Mouse (Mus musculus) telencephalon, adult 2 months (tissue): ENCODE data around the gene Wasf2.

Experiments used
- DNase-seq: peaks from one replicate; pipeline ENCODE4 v3.0.0-alpha.2; 2011; ENCODE audit warnings: low read depth, low spot score

Wasf2 gene

DNA sequence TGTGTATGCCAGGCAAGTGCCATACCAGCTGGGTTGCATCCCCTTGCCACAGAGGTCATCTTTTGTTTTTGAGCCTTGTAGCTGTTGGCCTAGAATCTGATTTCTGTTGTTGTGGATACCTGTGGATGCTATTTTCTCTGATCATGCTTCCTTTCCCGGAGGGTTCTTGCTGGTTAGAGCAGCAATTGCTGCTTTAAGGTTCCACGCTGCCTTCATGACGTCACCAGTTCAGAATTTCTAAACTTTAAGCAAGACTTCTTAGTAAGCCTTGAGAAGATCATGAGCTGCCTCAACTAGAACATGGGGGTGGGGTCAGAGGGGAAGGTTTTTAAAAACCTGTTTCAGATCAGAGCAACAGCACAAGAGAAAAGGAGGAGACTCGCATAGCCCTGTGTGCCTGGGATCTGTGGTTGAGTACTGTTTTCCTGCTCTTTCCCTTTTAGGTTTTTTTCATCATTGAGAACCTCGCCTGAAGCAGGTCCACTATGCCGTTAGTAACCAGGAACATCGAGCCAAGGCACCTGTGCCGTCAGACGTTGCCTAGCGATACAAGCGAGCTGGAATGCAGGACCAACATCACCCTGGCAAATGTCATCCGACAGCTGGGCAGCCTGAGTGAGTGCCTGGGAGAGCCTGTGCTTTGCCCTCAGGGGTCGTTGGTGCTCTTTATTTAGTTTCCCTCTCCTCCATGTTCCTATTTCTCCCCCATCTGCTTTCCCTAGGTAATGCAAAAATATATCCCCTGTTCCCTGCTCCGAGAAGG, 45.9 kb downstream of the Wasf2 start:
- DNase-seq, result no peak

DNA sequence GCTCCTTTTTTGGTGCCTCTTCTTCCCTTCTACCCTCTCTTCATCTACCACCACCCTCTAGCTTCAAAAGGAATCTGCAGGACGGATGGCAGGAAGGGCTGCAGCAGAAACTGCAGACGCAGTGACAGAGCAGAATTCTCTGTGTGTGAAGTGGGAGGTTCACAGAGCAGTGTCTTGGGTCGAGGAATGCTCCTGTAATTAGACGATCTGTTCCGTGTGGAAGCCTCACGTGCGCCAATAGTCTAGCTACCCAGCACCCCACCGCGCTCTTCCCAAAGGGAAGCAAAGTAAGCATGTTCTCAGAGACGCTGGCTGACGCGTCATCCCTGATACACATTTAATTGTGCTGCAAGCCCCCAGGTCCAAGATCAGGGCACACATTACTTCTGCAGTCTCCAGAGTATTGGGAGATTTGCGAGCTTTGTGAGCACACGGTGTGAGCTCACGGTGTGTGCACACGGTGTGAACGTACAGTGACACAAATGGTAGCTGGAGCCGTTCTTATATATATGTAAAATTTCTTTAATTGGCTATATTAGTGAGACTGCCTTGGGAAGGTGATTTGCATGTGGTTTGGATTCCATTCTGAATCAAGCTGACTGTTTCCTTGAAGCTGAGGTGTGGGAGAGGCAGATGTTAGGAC, 46.6 kb downstream of the Wasf2 start:
- DNase-seq, result peak; percentile 61

DNA sequence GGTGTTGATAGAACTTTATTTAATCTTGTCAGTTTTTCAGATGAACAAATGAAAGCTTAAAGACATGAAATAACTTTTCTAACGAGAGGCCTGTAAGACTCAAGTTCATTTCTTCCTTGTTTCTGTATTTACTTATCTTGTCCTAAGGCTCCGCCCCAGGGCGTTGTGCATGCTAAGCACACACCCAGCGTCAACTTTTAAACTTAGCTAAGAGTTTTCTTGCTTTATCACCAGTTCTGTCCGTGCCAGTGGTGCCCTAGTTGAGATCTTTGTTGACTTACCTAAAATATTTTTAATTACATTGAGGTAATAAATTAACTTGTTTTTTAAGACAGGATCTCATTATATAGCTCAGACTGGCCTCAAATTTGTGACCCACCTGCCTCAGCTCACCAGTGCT, 48.0 kb downstream of the Wasf2 start:
- no peak for DNase-seq

DNA sequence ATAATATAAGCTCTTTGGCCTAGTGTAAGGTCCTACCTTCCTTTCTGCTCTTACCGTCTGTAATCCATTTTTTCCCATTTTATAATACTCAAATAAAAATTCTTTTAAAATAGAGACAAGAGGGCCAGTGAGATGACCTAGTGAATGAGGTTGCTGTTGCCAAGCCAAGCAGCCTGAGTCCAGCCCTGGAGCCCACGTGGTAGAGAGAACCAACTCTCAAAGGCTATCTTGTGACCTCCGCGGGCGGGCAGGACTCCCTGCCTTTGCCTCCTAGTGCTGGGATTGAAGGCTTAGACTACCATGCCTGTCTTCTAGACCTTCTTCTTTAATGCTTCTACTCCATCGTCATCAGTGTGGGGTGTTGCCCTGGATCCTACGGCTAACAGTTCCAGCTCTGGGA, 49.0 kb downstream of the Wasf2 start:
- DNase-seq, result no peak

DNA sequence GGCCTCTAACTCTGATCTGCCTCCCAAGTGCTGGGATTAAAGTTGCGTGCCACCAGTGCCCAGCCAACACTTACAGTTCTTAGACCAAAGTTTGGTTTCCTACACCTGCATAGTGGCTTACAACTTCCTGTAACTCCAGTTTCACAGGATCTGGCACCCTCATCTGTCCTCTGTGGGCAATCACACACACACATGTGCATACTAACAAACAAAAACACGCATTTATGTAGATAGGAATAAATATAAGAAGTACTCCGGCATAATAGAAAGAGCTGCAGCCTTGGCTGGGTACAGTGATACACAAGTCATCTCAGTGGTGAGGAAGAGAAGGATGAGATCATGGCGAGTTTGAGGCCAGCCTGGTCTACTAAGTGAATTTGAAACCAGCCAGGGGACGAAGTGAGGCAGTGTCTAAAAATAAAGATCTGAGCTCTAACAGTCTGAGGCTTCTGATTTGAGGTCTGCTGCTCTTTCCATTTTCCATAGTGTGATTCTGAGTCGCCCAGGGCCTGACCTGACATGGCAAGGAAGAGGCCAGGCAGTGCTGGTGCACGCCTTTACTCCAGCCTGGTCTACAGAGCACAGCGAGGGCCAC, 52.2 kb downstream of the Wasf2 start:
- DNase-seq, result no peak

DNA sequence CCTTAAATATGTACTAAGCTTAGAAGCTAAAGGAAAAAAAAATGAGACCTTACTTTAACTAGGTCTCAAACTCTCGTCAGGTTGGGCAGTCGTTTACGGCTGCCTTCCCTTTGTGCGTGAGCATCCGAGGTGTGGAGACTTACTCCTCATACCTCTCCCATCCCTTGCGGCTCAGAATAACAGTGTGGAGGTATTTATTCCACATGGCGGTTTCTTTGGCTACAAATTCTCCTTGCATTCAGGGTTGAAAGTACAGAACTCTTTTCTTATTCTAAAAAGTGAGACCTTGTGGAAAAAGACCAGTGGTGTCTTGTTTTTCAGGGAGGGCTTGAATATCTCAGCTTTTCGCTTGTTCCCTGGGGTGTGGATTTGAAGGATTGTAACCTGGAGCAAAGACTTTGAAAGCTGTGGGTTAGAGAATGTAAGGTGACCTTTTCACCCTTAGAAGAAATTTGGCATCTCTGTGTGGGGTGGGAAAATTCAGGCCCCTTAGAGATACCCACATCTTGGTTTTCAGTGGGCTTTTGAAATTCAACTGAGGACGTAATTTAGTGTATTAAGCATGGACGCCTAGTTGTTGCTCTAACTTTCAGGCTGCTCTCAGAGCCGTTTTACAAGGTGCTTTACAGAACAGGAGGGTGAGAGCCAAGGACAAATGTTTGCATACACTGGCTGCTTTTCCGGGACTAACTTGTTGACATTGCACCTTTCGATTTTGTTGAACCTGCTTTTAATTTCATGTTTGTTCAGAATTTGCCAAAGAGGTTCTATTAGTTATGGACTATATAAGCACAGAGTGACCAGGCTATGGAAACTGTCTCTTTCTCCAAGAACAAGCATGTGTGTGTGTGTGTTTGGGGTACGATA, 54.0 kb downstream of the Wasf2 start:
- DNase-seq, result no peak

DNA sequence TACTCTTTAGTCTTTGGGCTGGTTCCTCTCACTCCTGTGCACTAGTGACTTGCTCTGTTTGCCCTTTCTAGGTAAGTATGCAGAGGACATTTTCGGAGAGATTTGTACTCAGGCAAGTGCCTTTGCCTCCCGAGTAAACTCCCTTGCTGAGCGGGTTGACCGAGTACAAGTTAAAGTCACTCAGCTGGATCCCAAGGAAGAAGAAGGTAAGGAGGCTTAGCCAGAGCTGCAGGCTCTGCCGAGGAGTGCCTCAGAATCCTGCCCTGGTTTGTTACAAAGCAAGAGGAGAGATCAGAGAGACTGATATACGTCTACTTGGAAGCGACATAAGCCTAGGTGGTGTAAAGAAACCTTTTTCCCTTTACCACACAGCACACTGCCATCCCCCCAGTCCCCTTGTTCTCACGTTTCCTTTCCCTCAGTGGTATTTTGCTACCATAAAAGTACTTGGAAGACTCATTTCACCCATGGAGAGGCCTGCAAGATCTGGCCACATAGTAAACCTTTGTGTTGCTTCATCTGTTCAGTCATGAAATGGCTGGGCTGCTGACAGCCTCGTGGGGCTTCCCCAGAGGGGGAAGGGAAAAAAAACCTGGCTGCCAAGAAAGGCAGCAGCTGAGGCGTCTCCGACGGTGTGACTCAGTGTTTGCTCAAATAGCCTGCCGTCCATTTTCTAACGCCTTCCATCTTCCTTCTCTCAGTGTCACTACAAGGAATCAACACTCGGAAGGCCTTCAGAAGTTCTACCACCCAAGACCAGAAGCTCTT, 54.8 kb downstream of the Wasf2 start:
- DNase-seq, result no peak

DNA sequence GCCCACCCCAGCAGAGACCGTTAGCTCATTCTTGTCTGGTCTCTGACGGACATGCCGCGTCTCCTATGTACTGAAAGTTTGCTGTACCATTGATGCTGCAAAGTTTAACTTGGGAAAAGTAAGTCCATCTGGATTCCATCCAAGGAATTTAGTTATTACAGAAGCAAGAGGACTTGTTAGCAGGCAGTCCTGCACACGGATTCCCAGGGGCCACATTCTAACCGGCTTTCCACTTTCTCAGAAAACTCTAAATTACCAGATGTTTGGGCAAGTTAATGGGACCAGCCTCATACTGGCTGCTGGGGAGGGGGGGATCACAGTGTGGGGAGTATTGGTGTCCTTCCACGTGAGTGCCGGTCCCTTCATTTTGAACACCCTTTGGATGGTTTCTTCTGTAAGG, 55.6 kb downstream of the Wasf2 start:
- no peak for DNase-seq

DNA sequence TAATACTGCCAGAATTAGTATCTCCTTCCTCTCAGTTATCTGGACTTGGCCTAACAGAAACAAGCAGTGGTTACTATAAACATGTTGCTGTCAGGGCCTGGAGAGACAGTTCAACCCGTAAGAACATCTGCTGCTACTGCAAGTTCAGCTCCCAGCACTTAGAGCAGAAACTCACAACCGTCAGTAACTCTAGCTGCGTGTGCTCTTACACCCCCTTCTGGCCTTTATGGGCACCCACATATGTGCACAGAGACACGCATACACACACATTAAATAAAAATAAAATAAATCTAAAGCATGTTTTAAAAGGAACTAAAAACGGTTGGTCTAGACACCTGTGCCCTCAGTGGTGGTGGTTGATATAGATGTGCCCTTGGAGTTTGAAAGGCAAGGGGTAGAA, 56.6 kb downstream of the Wasf2 start:
- DNase-seq, result no peak

DNA sequence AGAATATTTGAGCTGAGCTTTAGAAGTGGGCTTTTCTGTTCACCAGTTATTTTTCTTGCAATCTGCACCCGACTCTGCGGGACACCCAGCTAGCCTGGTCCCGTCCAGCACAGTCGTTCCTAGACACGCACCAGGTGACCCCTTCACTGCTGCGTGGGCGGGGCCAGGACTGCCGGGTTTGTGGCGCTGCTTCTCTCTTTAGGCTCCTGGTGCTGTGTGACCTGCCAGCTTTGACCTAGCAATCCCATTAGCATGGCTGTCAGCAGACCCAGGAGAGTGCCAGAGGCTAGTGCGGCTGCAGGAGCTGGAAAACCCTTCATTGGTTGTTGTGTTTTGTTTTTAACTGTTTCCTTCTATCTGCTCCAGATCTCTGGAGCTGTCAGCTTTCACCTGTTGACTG, 59.1 kb downstream of the Wasf2 start:
- no peak for DNase-seq

DNA sequence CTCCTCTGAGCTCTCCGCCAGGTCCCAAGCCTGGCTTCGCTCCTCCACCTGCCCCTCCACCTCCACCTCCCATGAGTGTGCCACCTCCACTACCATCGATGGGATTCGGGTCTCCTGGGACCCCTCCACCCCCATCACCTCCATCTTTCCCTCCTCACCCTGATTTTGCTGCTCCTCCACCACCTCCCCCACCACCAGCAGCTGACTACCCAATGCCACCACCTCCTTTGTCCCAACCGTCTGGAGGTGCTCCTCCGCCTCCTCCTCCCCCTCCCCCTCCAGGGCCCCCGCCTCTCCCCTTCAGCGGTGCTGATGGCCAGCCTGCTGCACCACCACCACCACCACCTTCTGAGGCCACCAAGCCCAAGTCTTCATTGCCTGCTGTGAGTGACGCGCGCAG, 64.2 kb downstream of the Wasf2 start:
- DNase-seq, result no peak

DNA sequence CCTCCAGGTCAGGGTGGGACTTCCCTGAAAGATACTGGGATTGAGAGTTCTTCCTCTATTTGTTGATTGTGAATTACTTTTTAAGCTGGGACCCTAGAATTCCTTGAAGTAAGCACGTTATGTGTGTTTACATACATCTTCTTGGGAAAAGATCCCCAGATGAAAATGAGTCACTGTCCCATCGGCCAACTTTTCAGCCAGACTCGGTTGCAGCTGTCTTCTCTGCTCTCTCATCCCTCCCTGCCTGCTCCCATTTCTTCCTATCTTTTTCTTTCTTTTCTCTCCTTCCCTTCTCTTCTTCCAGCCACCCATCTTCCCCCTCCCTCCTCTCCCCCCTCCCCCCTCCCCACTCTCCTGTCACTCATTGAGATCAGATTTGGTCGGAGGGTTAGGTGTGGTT, 64.7 kb downstream of the Wasf2 start:
- no peak for DNase-seq

DNA sequence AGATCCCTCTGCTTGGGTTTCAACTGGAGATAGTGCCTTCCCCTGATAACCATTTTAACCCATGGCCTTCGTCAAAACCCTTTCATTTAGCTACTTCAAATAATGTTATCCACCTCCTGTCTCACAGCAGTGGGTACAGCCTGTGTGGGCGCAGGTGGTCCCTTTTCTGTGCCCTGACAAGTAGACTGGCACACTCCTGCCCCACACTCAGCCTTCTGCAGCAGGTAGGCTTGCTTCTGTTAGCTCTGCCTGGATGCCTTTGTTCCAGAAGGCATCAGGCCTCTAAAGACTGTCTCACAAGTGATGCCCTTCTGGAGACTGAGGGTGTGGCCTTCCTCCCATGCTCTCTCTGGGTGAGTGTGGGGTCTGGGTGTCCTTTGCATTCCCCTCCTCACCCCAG, 65.8 kb downstream of the Wasf2 start:
- no peak for DNase-seq

DNA sequence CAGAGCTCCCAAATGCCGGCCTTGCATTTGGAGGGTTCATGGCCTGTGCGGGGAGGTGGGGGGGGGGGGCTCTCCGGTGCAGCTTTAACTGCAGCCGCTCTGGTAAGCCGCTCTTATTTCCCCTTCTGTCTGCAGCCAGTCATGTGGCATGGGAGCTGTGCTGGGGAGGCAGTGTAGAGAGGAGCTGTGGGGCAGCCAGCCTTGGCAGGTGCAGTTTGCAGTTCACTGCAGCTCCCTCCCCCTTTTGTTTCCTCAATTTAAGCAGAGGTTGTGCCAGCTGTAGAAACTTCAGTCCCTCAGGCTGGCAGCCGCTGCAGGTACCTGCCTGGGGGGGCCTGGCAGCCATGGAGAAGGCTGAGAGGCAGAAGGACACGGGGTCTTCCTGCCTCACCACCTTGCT, 66.5 kb downstream of the Wasf2 start:
- DNase-seq, result no peak

DNA sequence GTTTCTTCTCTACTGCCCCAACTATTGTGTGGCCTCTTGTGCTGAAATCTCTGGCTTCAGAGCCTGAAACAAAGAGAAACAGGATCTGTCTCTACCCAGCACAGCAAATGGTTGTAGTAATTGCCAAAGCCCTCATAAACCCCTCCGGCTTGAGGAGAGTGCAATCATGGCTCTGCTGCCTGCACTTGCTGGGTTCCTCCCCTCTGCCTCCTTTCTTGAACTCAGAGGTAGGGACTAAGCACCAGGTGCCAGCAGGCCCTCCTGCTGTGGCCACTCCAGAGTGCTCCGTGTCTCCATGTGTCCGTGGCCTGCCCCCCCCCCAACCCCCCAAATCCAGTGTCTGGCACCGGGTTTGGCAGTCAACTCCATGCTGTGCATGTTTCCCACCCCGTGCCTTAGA, 67.0 kb downstream of the Wasf2 start:
- DNase-seq, result no peak

DNA sequence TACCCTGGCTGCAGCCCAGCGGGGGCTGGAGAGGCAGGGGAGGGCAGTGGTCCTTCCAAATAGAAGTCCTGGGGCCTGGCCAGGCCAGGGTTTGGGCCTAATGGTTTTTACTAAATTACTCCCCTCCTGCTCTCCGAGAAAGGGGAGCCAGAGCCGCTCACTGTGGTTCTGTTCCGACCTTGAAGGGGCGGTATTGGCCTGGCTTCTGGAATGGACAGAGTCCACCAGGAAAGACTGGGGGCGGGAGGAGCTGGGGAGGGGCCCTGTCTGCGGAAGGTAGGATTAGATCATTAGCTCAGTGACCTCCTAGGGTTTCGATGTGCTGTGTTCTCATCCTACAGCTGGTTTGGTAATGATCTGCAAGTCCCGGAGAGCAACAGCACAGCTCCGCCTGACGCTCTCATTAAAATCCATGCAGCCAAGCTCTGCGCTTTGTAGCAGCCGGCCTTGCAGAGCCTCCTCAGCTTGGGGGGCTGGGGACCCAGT, 67.5 kb downstream of the Wasf2 start:
- DNase-seq, result no peak

DNA sequence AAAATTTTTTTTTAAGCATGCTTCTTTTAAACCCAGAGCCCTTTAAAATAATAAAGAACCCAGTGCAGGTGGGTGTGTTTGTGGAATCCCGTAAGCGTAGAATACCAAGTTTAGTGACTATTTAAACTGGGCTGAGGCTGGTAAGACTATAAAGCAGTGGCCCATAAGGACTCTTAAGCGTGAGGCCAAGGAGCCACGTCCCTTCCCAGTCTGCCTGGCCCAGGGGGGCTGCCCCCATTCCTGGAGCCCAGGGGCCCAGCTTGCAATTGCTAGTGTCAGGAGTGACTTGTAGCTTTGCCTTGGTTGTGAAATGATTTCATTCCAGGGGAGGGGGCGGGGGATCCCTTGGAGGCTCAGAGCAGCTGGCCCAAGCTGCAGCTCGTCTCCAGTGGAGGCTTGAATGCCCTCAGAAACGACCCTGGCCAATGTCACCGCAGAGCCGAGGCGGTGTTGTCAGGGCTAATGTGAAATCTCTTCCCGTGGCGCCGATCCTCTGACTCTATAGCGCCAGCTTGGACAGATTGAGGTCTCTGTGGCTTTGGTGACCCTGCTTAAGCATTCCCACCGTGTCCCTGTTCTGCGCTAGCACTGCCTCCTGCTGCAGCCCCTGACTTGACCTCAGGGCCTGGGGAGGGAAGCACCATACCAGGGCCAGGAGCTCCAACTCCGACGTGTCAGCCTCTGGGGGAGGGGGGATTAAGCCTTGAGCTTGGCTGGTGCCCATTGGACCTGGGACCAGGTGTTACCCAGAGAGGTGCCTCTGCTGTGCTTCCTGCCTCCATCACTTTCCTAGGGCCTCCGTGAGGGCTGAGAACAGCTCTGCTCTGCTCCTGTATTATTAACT, 68.3 kb downstream of the Wasf2 start:
- DNase-seq, result no peak

DNA sequence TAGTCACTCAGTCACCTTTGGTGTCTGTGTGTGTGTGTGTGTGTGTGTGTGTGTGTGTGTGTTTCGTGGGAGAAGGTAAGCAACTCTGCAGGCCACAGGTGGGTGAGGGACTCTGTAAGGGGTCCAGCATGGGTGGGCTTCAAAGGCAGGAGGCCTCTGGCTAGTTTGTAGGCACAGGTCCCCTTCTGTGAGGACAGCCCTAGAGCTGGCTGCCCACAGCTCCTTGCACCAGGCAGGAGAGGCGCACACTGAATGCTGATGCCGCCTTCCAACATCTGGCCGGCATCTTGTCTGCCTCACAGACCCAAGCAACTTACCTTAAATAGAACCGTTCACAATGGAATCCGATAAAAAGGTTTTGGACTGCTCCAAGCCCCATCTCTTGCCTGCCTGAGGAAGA, 69.4 kb downstream of the Wasf2 start:
- no peak for DNase-seq

DNA sequence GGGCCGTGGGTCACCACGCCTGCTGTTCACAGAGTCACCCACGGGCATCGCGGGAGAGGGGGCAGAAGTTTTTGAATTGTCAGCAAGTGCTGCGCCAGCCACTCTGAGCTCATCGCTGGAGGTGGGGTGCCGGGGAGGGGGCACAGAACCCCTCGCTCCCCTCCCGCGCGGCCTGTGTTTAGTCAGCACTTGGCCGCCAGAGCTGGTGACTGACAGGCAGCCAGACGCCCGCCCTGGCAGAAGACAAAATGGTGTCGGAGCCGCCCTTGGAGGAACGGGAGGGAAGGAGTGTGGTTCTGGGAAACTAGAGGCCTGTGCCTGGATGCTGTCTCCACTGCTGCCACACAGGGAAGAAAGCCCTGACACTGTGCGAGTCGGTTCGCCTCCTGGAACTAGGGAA, 70.0 kb downstream of the Wasf2 start:
- no peak for DNase-seq

DNA sequence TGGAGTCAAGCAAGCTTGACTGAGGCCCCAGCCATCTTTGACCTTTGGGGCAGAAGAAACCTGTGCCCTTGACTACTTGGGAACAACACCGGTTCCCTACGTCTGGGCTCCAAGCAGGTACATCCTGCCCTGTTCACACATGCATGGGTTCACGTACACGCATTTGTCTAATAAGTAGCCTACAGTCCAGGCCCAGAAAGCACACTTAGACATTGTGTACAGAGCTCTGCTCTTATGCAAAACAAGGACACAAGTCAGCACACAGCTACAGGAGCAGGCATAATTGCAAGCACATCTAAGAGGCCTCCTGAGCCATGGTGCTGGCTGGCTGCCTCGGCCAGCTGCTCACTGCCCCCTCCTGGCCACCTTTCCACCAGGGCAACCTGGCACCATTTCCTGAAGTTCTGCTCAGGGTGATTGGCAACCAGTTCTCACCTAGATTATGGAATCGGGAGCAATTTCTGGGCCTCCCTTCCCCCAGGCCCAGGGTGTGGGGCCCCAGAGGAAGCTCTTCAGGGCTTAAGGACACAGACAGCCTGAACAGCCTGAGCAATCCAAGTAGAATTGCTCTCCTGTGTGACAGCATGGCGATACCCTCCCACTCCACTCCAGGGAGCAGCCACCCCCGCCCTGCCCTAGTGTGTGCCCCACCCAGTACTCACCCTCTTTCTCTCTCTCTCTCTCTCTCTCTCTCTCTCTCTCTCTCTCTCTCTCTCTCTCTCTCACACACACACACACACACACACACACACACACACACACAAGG, 70.9 kb downstream of the Wasf2 start:
- no peak for DNase-seq
